Mouse (Mus musculus) neutrophil, adult 83 days (primary cell): ENCODE results near the gene Zfp819. TPM values are rescaled to one million over a fixed set of nuclear protein-coding genes. Genes with fewer than 3 reads are reported as not detected.

Source experiments
- total RNA-seq, 2 experiments: library from RNA; stranded (reverse); gene quantifications; one replicate each; pipeline ENCODE4 v1.2.4; 2023

The Zfp819 gene
- total RNA-seq = under 1 TPM; 0.29 to 0.37 TPM

GRCm38 (mm10) chr7:43606896-43607742, at the start of gene Zfp819:
TSS of gene Zfp819 (plus strand) at chr7:43607169.

GRCm38 (mm10) chr7:43562006-43562633, 44.8 kb upstream of the Zfp819 start, which contains the start of gene Zfp658:
TSS of gene Zfp658 (plus strand) at chr7:43562256.

GRCm38 (mm10) chr7:43579440-43580171, 27.4 kb upstream of the Zfp819 start, which contains the start of gene Zfp719:
TSS of gene Zfp719 (plus strand) at chr7:43579610.

GRCm38 (mm10) chr7:43634500-43634899, 27.5 kb downstream of the Zfp819 start, which contains the start of gene Ceacam18:
TSS of gene Ceacam18 (plus strand) at chr7:43634707.

GRCm38 (mm10) chr7:43660002-43660401, 53.0 kb downstream of the Zfp819 start, which contains the start of gene Siglece:
TSS of gene Siglece (minus strand) at chr7:43660161.

Other genes starting within 250 kb of the Zfp819 start
- 10 to 100 TPM; 50.8 to 51.6 TPM for gene Siglecg, start 199.0 kb upstream of the Zfp819 start, total RNA-seq
- gene Lim2, start 179.5 kb upstream of the Zfp819 start, total RNA-seq = not detected
- 10 to 100 TPM; 30.2 to 33.5 TPM for gene Nkg7, start 170.1 kb upstream of the Zfp819 start, total RNA-seq
- gene Cldnd2, start 166.4 kb upstream of the Zfp819 start, total RNA-seq = under 1 TPM in 1 of 2 experiments, not detected in 1; 0.73 TPM
- gene Etfb, start 163.1 kb upstream of the Zfp819 start, total RNA-seq = 10 to 100 TPM; 55.9 to 73.8 TPM
- gene Gm45233, start 163.0 kb upstream of the Zfp819 start, total RNA-seq = not detected
- gene Vsig10l, start 144.0 kb upstream of the Zfp819 start, total RNA-seq = 10 to 100 TPM; 10.8 to 11.0 TPM
- not detected for gene Iglon5, start 117.1 kb upstream of the Zfp819 start, total RNA-seq
- gene 4931406B18Rik, start 101.2 kb upstream of the Zfp819 start, total RNA-seq = not detected
- gene Cd33, start 62.7 kb upstream of the Zfp819 start, total RNA-seq = 100 to 1,000 TPM; 339 to 380 TPM
- 1 to 10 TPM; 2.8 to 3.0 TPM for gene Zfp658, start 44.9 kb upstream of the Zfp819 start, total RNA-seq
- gene Zfp719, start 27.6 kb upstream of the Zfp819 start, total RNA-seq = 10 to 100 TPM; 11.2 to 11.9 TPM
- gene Ceacam18, start 27.5 kb downstream of the Zfp819 start, total RNA-seq = under 1 TPM in 1 of 2 experiments, not detected in 1; 0.22 TPM
- gene Siglece, start 53.0 kb downstream of the Zfp819 start, total RNA-seq = 100 to 1,000 TPM; 147 to 167 TPM
- 1 to 10 TPM; 3.0 to 3.6 TPM for gene Ctu1, start 64.8 kb downstream of the Zfp819 start, total RNA-seq
- not detected for gene Klk14, start 83.2 kb downstream of the Zfp819 start, total RNA-seq
- not detected for gene Klk13, start 105.4 kb downstream of the Zfp819 start, total RNA-seq
- not detected for gene Klk12, start 161.7 kb downstream of the Zfp819 start, total RNA-seq
- gene Klk11, start 167.4 kb downstream of the Zfp819 start, total RNA-seq = not detected
- not detected for gene Klk10, start 173.9 kb downstream of the Zfp819 start, total RNA-seq
- gene Klk9, start 184.7 kb downstream of the Zfp819 start, total RNA-seq = not detected
- 1 to 10 TPM; 1.6 to 2.8 TPM for gene Klk8, start 190.4 kb downstream of the Zfp819 start, total RNA-seq
- not detected for gene Klk7, start 204.1 kb downstream of the Zfp819 start, total RNA-seq
- not detected for gene Klk6, start 217.3 kb downstream of the Zfp819 start, total RNA-seq
- not detected for gene Klk5, start 234.8 kb downstream of the Zfp819 start, total RNA-seq